Mouse (Mus musculus): ENCODE measurements around the gene Nrip1. TPM values are rescaled to one million over a fixed set of nuclear protein-coding genes. Genes with fewer than 3 reads are reported as not detected.

Gene Nrip1
- total and polyA plus RNA-seq, 3 experiments, result not detected

- no peaks in the 10 kb centered on the region for H3K4me1 ChIP-seq (ENCODE audit: control insufficient read depth in 1 of 2, insufficient read depth in 2 of 2)
- dilution Hi-C loops (cut with MboI; ENCODE audit: extremely low pct_ligation_motif_present, extremely low pct_unique_long_range_greater_than_20kb, low sequenced_read_pairs), result no loop called here
Measured at GRCm38 (mm10) chr16:76347719-76348421, 25.8 kb downstream of the Nrip1 start.

GRCm38 (mm10) chr16:76346371-76346770 lies 27.3 kb downstream of the Nrip1 start:
- DNase-seq (ENCODE audit: extremely low read depth), result no peak
- TF ChIP-seq SIN3A (IDR thresholded peaks at IDR 0.05; ENCODE audit: low read length) (no peak), HCFC1 (IDR thresholded peaks at IDR 0.05; ENCODE audit: low read depth, low read length) (no peak), MAX (IDR thresholded peaks at IDR 0.05; ENCODE audit: low read length) (no peak), BHLHE40 (IDR thresholded peaks at IDR 0.05; ENCODE audit: low read depth, low read length) (no peak), ZKSCAN1 (IDR thresholded peaks at IDR 0.05; ENCODE audit: borderline replicate concordance, low read depth, low read length) (no peak), SMC3 (IDR thresholded peaks at IDR 0.05; ENCODE audit: low read depth, low read length) (no peak), POLR2A (IDR thresholded peaks at IDR 0.05; ENCODE audit: low read depth, low read length) (no peak), UBTF (IDR thresholded peaks at IDR 0.05; ENCODE audit: low read depth, low read length) (no peak), USF2 (conservative IDR thresholded peaks at IDR 0.05; ENCODE audit: low read depth, low read length) (no peak), NRF1 (IDR thresholded peaks at IDR 0.05; ENCODE audit: low read depth, low read length) (no peak)
- Histone ChIP-seq H3K4me1 (ENCODE audit: control insufficient read depth in 1 of 2, insufficient read depth in 2 of 2) (no peaks in the 10 kb centered on the region), H3K4me2 (ENCODE audit: insufficient read depth, low read depth, poor library complexity, severe bottlenecking) (no peak overlapping the region), H3K4me3 (replicated peaks in 1 of 3; ENCODE audit: low read depth in 2 of 3, low read length in 2 of 3, poor library complexity in 1 of 3) (no peak overlapping the region), H3K9ac (ENCODE audit: insufficient read depth, low read depth) (no peak overlapping the region), H3K79me2 (replicated peaks; ENCODE audit: control insufficient read depth, extremely low read depth, insufficient read depth, poor library complexity, severe bottlenecking) (no peaks in the 10 kb centered on the region), H3K27ac (ENCODE audit: insufficient read depth, low read depth) (no peak overlapping the region), H3K27me3 (replicated peaks) (no peaks in the 10 kb centered on the region), H3K9me3 (replicated peaks; ENCODE audit: low read length) (peaks cover 81% of the 10 kb centered on the region), H3K36me3 (replicated peaks in 1 of 2; ENCODE audit: control insufficient read depth in 1 of 2, insufficient read depth in 1 of 2, low read length in 1 of 2) (no peaks in the 10 kb centered on the region)
- in situ Hi-C loops (cut with MboI; ENCODE audit: low pct_ligation_motif_present, low pct_unique_long_range_greater_than_20kb, low sequenced_read_pairs) (no loop called here), dilution Hi-C loops (cut with MboI; ENCODE audit: extremely low pct_ligation_motif_present, extremely low pct_unique_long_range_greater_than_20kb, low sequenced_read_pairs) (no loop called here)

More at GRCm38 (mm10) chr16:76347719-76348421, 25.8 kb downstream of the Nrip1 start:
- DNase-seq (ENCODE audit: extremely low read depth), result no peak
- Histone ChIP-seq H3K9me3 (replicated peaks; ENCODE audit: low read length) (peaks cover 81% of the 10 kb centered on the region), H3K4me3 (replicated peaks in 1 of 3; ENCODE audit: low read depth in 2 of 3, low read length in 2 of 3, poor library complexity in 1 of 3) (no peak overlapping the region), H3K79me2 (replicated peaks; ENCODE audit: control insufficient read depth, extremely low read depth, insufficient read depth, poor library complexity, severe bottlenecking) (no peaks in the 10 kb centered on the region), H3K27ac (ENCODE audit: insufficient read depth, low read depth) (no peak overlapping the region), H3K4me2 (ENCODE audit: insufficient read depth, low read depth, poor library complexity, severe bottlenecking) (no peak overlapping the region), H3K9ac (ENCODE audit: insufficient read depth, low read depth) (no peak overlapping the region), H3K27me3 (replicated peaks) (no peaks in the 10 kb centered on the region), H3K36me3 (replicated peaks in 1 of 2; ENCODE audit: control insufficient read depth in 1 of 2, insufficient read depth in 1 of 2, low read length in 1 of 2) (no peaks in the 10 kb centered on the region)
- in situ Hi-C loops (cut with MboI; ENCODE audit: low pct_ligation_motif_present, low pct_unique_long_range_greater_than_20kb, low sequenced_read_pairs), result no loop called here
- no peak for TF ChIP-seq E2F4 (IDR thresholded peaks at IDR 0.05; ENCODE audit: insufficient replicate concordance, low read depth, low read length)
- TF ChIP-seq MXI1 (IDR thresholded peaks at IDR 0.05; ENCODE audit: low read depth, low read length), result no peak
- TF ChIP-seq JUN (IDR thresholded peaks at IDR 0.05; ENCODE audit: insufficient read depth, low read depth, low read length), result no peak
- TF ChIP-seq POLR2A (IDR thresholded peaks at IDR 0.05; ENCODE audit: low read depth, low read length), result no peak
- no peak for TF ChIP-seq ETS1 (conservative IDR thresholded peaks at IDR 0.05; ENCODE audit: low read depth, low read length)
- no peak for TF ChIP-seq ZKSCAN1 (IDR thresholded peaks at IDR 0.05; ENCODE audit: borderline replicate concordance, low read depth, low read length)
- no peak for TF ChIP-seq EP300 (IDR thresholded peaks at IDR 0.05; ENCODE audit: low read length)
- no peak for TF ChIP-seq UBTF (IDR thresholded peaks at IDR 0.05; ENCODE audit: low read depth, low read length)
- no peak for TF ChIP-seq CHD2 (IDR thresholded peaks at IDR 0.05; ENCODE audit: low read length)
- no peak for TF ChIP-seq POLR2AphosphoS2 (IDR thresholded peaks at IDR 0.05; ENCODE audit: low read depth, low read length)
- TF ChIP-seq MAFK (IDR thresholded peaks at IDR 0.05; ENCODE audit: insufficient replicate concordance, low read length), result no peak
- TF ChIP-seq HCFC1 (IDR thresholded peaks at IDR 0.05; ENCODE audit: low read depth, low read length), result no peak
- TF ChIP-seq USF2 (conservative IDR thresholded peaks at IDR 0.05; ENCODE audit: low read depth, low read length), result no peak
- no peak for TF ChIP-seq GABPA (IDR thresholded peaks at IDR 0.05; ENCODE audit: insufficient replicate concordance, low read depth, low read length)
- no peak for TF ChIP-seq PAX5 (IDR thresholded peaks at IDR 0.05; ENCODE audit: low read length)
- TF ChIP-seq ELF1 (IDR thresholded peaks at IDR 0.05; ENCODE audit: low read depth, low read length), result no peak
- no peak for TF ChIP-seq JUND (conservative IDR thresholded peaks at IDR 0.05; ENCODE audit: low read depth, low read length)

All from CH12.LX (cell line).